ENCODE assay signal across 7 mouse cellular contexts in genomic region chr1:136260635-136261238, GRCm38 (mm10). TPM values are rescaled to one million over a fixed set of nuclear protein-coding genes. Genes with fewer than 3 reads are reported as not detected.
DNase-seq lines count a peak whose midpoint lies in the region; ATAC-seq and TF ChIP-seq lines count a peak whose summit lies in the region.

TSS of gene Gpr25 (minus strand) at chr1:136260873.

- WGBS in embryonic facial prominence, embryonic 14.5 days = 20% methylated on average over 14 of the region's 28 CpGs
- WGBS in hindbrain, embryonic 16.5 days = 7% methylated on average over 28 of the region's 28 CpGs

- ATAC-seq in embryonic facial prominence, embryonic 14.5 days (ENCODE audit: low read depth) = peak; percentile 8; the same call in 1 of the 2 replicates
- ATAC-seq in hindbrain, embryonic 16.5 days = peak; percentile 65

- intact Hi-C loops in left cerebral cortex, postnatal 4 days (cut with DNase I) = loop anchor here (10.0 kb wide), 1 partner anchor 86 kb away; no protein-coding TSS in a partner anchor

- peaks cover 50% of the 10 kb centered on the region for H3K27me3 ChIP-seq in embryonic facial prominence, embryonic 14.5 days (replicated peaks; ENCODE audit: control insufficient read depth, insufficient read depth, low read length)
- H3K27me3 ChIP-seq in hindbrain, embryonic 16.5 days (replicated peaks; ENCODE audit: control insufficient read depth, insufficient read depth, low read length) = peaks cover 16% of the 10 kb centered on the region
- peaks cover 11% of the 10 kb centered on the region for H3K27me3 ChIP-seq in myocyte (ENCODE audit: control insufficient read depth, insufficient read depth, insufficient read length)

- peak within 1 kb of the TSS; percentile 59 for H3K4me3 ChIP-seq in embryonic facial prominence, embryonic 14.5 days (ENCODE audit: low read depth, low read length)
- peak within 1 kb of the TSS; percentile 61 for H3K4me3 ChIP-seq in hindbrain, embryonic 16.5 days (ENCODE audit: low read length)
- no peak within 1 kb of the TSS for H3K4me3 ChIP-seq in myocyte

- peak within 1 kb of the TSS; percentile 66 for H3K9ac ChIP-seq in embryonic facial prominence, embryonic 14.5 days (ENCODE audit: low read depth, low read length)
- H3K9ac ChIP-seq in hindbrain, embryonic 16.5 days (ENCODE audit: low read depth, low read length) = peak within 1 kb of the TSS; percentile 83

- H3K36me3 ChIP-seq in embryonic facial prominence, embryonic 14.5 days (ENCODE audit: control insufficient read depth, insufficient read depth, low read length) = no peaks in the 10 kb centered on the region
- no peaks in the 10 kb centered on the region for H3K36me3 ChIP-seq in hindbrain, embryonic 16.5 days (ENCODE audit: control insufficient read depth, insufficient read depth, low read length)
- H3K36me3 ChIP-seq in myocyte (ENCODE audit: control insufficient read depth, insufficient read depth) = no peaks in the 10 kb centered on the region

- peak within 1 kb of the TSS; percentile 2 for H3ac ChIP-seq in myocyte (ENCODE audit: control insufficient read depth, insufficient read length)

- 0 out of 2 replicates have a peak, but pooled peaks cover 4% of the 10 kb centered on the region for H3K4me1 ChIP-seq in embryonic facial prominence, embryonic 14.5 days (ENCODE audit: control insufficient read depth, insufficient read depth, low read length)
- H3K4me1 ChIP-seq in hindbrain, embryonic 16.5 days (ENCODE audit: control insufficient read depth, insufficient read depth, low read depth, low read length) = peaks cover 12% of the 10 kb centered on the region

- no peaks in the 10 kb centered on the region for H3K9me3 ChIP-seq in embryonic facial prominence, embryonic 14.5 days (ENCODE audit: control insufficient read depth, low read length)
- H3K9me3 ChIP-seq in hindbrain, embryonic 16.5 days (ENCODE audit: control insufficient read depth, low read length) = no peaks in the 10 kb centered on the region

- H3K4me2 ChIP-seq in embryonic facial prominence, embryonic 14.5 days (ENCODE audit: low read depth, low read length) = peak within 1 kb of the TSS; percentile 97
- H3K4me2 ChIP-seq in hindbrain, embryonic 16.5 days (ENCODE audit: low read length) = peak within 1 kb of the TSS; percentile 95
- peak within 1 kb of the TSS; percentile 73 for H3K4me2 ChIP-seq in myocyte (ENCODE audit: low read depth)

- no peaks in the 10 kb centered on the region for H3K79me2 ChIP-seq in myocyte (ENCODE audit: control insufficient read depth, insufficient read depth)

- TF ChIP-seq POLR2A in myocyte (IDR thresholded peaks at IDR 0.05; ENCODE audit: insufficient read length, low read depth) = no peak

- no peak within 1 kb of the TSS for H3K27ac ChIP-seq in embryonic facial prominence, embryonic 14.5 days (replicated peaks; ENCODE audit: low read depth, low read length)
- peak within 1 kb of the TSS; percentile 68 for H3K27ac ChIP-seq in hindbrain, embryonic 16.5 days (ENCODE audit: low read depth, low read length)

- no peak for DNase-seq in left cerebral cortex, postnatal 4 days
- no peak for DNase-seq in left cerebral cortex, adult 11 months (ENCODE audit: low spot score)
- no peak for DNase-seq in embryonic facial prominence, embryonic 14.5 days (ENCODE audit: low spot score)
- no peak for DNase-seq in testis, postnatal 10 days (ENCODE audit: low spot score)
- DNase-seq in layer of hippocampus, adult 11-12 months (ENCODE audit: low spot score) = no peak

TF ChIP-seq in myocyte, 11 proteins besides CTCF, POLR2A, EP300 and RAD21:
- TF ChIP-seq USF1 (IDR thresholded peaks at IDR 0.05; ENCODE audit: low read depth) (no peak), MYOG (IDR thresholded peaks at IDR 0.05; ENCODE audit: control insufficient read depth in 1 of 3, insufficient read depth in 1 of 3, insufficient read length in 2 of 3, low read depth in 2 of 3) (no peak), TCF12 (IDR thresholded peaks at IDR 0.05; ENCODE audit: insufficient read depth, poor library complexity, severe bottlenecking) (no peak), SRF (IDR thresholded peaks at IDR 0.05; ENCODE audit: control insufficient read depth, insufficient read length, low read depth) (no peak), POLR2AphosphoS2 (IDR thresholded peaks at IDR 0.05; ENCODE audit: insufficient read length, low read depth) (no peak), MAX (IDR thresholded peaks at IDR 0.05; ENCODE audit: low read depth) (no peak), E2F4 (IDR thresholded peaks at IDR 0.05; ENCODE audit: insufficient read depth) (no peak), CEBPB (IDR thresholded peaks at IDR 0.05; ENCODE audit: insufficient read depth, poor library complexity, severe bottlenecking) (no peak), REST (IDR thresholded peaks at IDR 0.05; ENCODE audit: insufficient read depth, insufficient read length) (no peak), TCF3 (IDR thresholded peaks at IDR 0.05; ENCODE audit: insufficient read length, low read depth) (no peak), MYOD1 (IDR thresholded peaks at IDR 0.05; ENCODE audit: control insufficient read depth in 1 of 3, insufficient read length in 2 of 3, low read depth in 2 of 3) (no peak)

RNA-seq across cellular contexts. Expression of gene Gpr25, which starts in this region (rescaled TPM):
- total RNA-seq in left cerebral cortex, postnatal 4 days (2021) = 10 to 100 TPM; 10.2 to 11.5 TPM
- polyA plus RNA-seq in embryonic facial prominence, embryonic 14.5 days (2014; fragmentation: Nextera tagmentation; extraction: Ambion mirVana) = not detected in 2 replicates
- 1.4 TPM in 2 replicates for polyA plus RNA-seq in hindbrain, embryonic 16.5 days (2015; fragmentation: Nextera tagmentation; extraction: Ambion mirVana)
- polyA plus RNA-seq in myocyte (2012; fragmentation: generic; extraction: Trizol) = 0.18 TPM

Comparison
In these comparisons a context has a peak if more than half of its experiments do, and no peak if none do; other contexts are left out.
1. Peak in ATAC-seq, H3K4me3 ChIP-seq, H3K9ac ChIP-seq and H3K4me2 ChIP-seq in embryonic facial prominence, embryonic 14.5 days; RNA of the gene not detected or under 1 TPM.